In genomic region chr8:121491633-121492032, GRCm38 (mm10) we compare ENCODE assay signal across 36 mouse cellular contexts. TPM values are rescaled to one million over a fixed set of nuclear protein-coding genes. Genes with fewer than 3 reads are reported as not detected.
DNase-seq lines count a peak whose midpoint lies in the region; ATAC-seq and TF ChIP-seq lines count a peak whose summit lies in the region.
"Had no signal": no experiment of that assay in that cellular context is flagged by ENCODE, and none has a peak within 500 bp of the region (broad histone marks: within the 10 kb centered on the region; RNA-seq: fewer than 3 reads in every experiment).

No protein-coding gene starts in this region.

- no peak for ATAC-seq in lung, embryonic 14.5 days (ENCODE audit: insufficient read depth)
- ATAC-seq in embryonic facial prominence, embryonic 12.5 days (ENCODE audit: insufficient number of reproducible peaks, insufficient read depth, low FRiP score, low TSS enrichment) = no peak
- no peak for ATAC-seq in limb, embryonic 12.5 days (ENCODE audit: insufficient number of reproducible peaks, insufficient read depth, low FRiP score, low TSS enrichment, low read depth)
- no peak for ATAC-seq in neural tube, embryonic 15.5 days (ENCODE audit: low FRiP score)
- ATAC-seq: activated CD4-positive, CD25-positive, alpha-beta regulatory T cell, adult 4 months; forebrain, embryonic 15.5 days; intestine, postnatal 0 days; midbrain, embryonic 15.5 days had no signal

- H3K9me3 ChIP-seq in lung, embryonic 14.5 days (ENCODE audit: low read depth, low read length) = no peaks in the 10 kb centered on the region
- H3K9me3 ChIP-seq in embryonic facial prominence, embryonic 12.5 days = no peaks in the 10 kb centered on the region
- H3K9me3 ChIP-seq in limb, embryonic 12.5 days = no peaks in the 10 kb centered on the region
- no peaks in the 10 kb centered on the region for H3K9me3 ChIP-seq in neural tube, embryonic 15.5 days (replicated peaks)
- H3K9me3 ChIP-seq: forebrain, embryonic 10.5 days; forebrain, embryonic 15.5 days; hindbrain, embryonic 13.5 days; liver, embryonic 13.5 days; midbrain, embryonic 15.5 days had no signal

- 38% methylated on average over 9 of the region's 9 CpGs for WGBS in lung, embryonic 14.5 days
- 30% methylated on average over 9 of the region's 9 CpGs for WGBS in embryonic facial prominence, embryonic 12.5 days
- WGBS in limb, embryonic 12.5 days = 43% methylated on average over 9 of the region's 9 CpGs
- 55% methylated on average over 9 of the region's 9 CpGs for WGBS in neural tube, embryonic 15.5 days

- no peak for DNase-seq in lung, embryonic 14.5 days
- DNase-seq in lung, postnatal 14 days = no peak
- DNase-seq in heart, postnatal 36 days = no peak
- DNase-seq: adrenal gland, postnatal 14 days; B cell, adult 2 months; cerebellum, adult 11-12 months; cerebellum, adult 9-11 months; gastrocnemius, postnatal 25 days; heart, adult 18-20 months; heart, postnatal 4 days; kidney, postnatal 25 days; liver, embryonic 13.5 days; lung, adult 18-20 months; lung, postnatal 10 days; right cerebral cortex, adult 18-20 months; thymus, adult 2 months; thymus, postnatal 36 days had no signal

- H3K27me3 ChIP-seq in lung, embryonic 14.5 days (ENCODE audit: insufficient read depth, low read length) = no peaks in the 10 kb centered on the region
- no peaks in the 10 kb centered on the region for H3K27me3 ChIP-seq in embryonic facial prominence, embryonic 12.5 days
- peaks cover 18% of the 10 kb centered on the region; the same call in 1 of the 2 replicates for H3K27me3 ChIP-seq in limb, embryonic 12.5 days
- no peaks in the 10 kb centered on the region for H3K27me3 ChIP-seq in neural tube, embryonic 15.5 days (replicated peaks)
- H3K27me3 ChIP-seq: forebrain, embryonic 15.5 days; hindbrain, embryonic 13.5 days; liver, embryonic 13.5 days; midbrain, embryonic 15.5 days had no signal

- H3K4me2 ChIP-seq in lung, embryonic 14.5 days = no peak overlapping the region
- no peak overlapping the region for H3K4me2 ChIP-seq in embryonic facial prominence, embryonic 12.5 days (replicated peaks)
- H3K4me2 ChIP-seq in limb, embryonic 12.5 days = no peak overlapping the region
- no peak overlapping the region for H3K4me2 ChIP-seq in neural tube, embryonic 15.5 days
- H3K4me2 ChIP-seq: forebrain, embryonic 15.5 days; heart, embryonic 11.5 days; hindbrain, embryonic 13.5 days; liver, embryonic 13.5 days; midbrain, embryonic 15.5 days had no signal

- H3K4me1 ChIP-seq in lung, embryonic 14.5 days (ENCODE audit: insufficient read depth) = no peaks in the 10 kb centered on the region
- peaks cover 13% of the 10 kb centered on the region for H3K4me1 ChIP-seq in embryonic facial prominence, embryonic 12.5 days
- H3K4me1 ChIP-seq in limb, embryonic 12.5 days (replicated peaks) = peaks cover 28% of the 10 kb centered on the region
- no peaks in the 10 kb centered on the region for H3K4me1 ChIP-seq in neural tube, embryonic 15.5 days
- H3K4me1 ChIP-seq: forebrain, embryonic 15.5 days; liver, embryonic 13.5 days; midbrain, embryonic 15.5 days had no signal

- H3K4me3 ChIP-seq in lung, embryonic 14.5 days (ENCODE audit: low read depth, low read length) = no peak overlapping the region
- no peak overlapping the region for H3K4me3 ChIP-seq in embryonic facial prominence, embryonic 12.5 days
- no peak overlapping the region for H3K4me3 ChIP-seq in limb, embryonic 12.5 days (replicated peaks)
- H3K4me3 ChIP-seq in neural tube, embryonic 15.5 days (replicated peaks) = no peak overlapping the region
- H3K4me3 ChIP-seq: forebrain, embryonic 10.5 days; forebrain, embryonic 15.5 days; hindbrain, embryonic 13.5 days; liver, embryonic 13.5 days; midbrain, embryonic 15.5 days had no signal

- no peak overlapping the region for H3K27ac ChIP-seq in lung, embryonic 14.5 days (ENCODE audit: low read depth)
- peak overlapping the region; percentile 46 for H3K27ac ChIP-seq in embryonic facial prominence, embryonic 12.5 days
- H3K27ac ChIP-seq in limb, embryonic 12.5 days = peak overlapping the region; percentile 81
- no peak overlapping the region for H3K27ac ChIP-seq in neural tube, embryonic 15.5 days (replicated peaks)
- H3K27ac ChIP-seq: forebrain, embryonic 15.5 days; hindbrain, embryonic 13.5 days; liver, embryonic 13.5 days; midbrain, embryonic 15.5 days had no signal

- H3K36me3 ChIP-seq in lung, embryonic 14.5 days (ENCODE audit: insufficient read depth) = no peaks in the 10 kb centered on the region
- no peaks in the 10 kb centered on the region for H3K36me3 ChIP-seq in embryonic facial prominence, embryonic 12.5 days
- H3K36me3 ChIP-seq in limb, embryonic 12.5 days = no peaks in the 10 kb centered on the region
- H3K36me3 ChIP-seq in neural tube, embryonic 15.5 days = no peaks in the 10 kb centered on the region
- H3K36me3 ChIP-seq: forebrain, embryonic 10.5 days; forebrain, embryonic 15.5 days; hindbrain, embryonic 13.5 days; liver, embryonic 13.5 days; midbrain, embryonic 15.5 days had no signal

- TF ChIP-seq CTCF in lung, embryonic 14.5 days (IDR thresholded peaks at IDR 0.05; ENCODE audit: low read depth) = 0 out of 2 replicates have a peak, but pooled peaks have one; percentile 4

- intact Hi-C loops in heart, postnatal 36 days (cut with DNase I) = no loop called here

- H3K9ac ChIP-seq in lung, embryonic 14.5 days = no peak overlapping the region
- no peak overlapping the region for H3K9ac ChIP-seq in embryonic facial prominence, embryonic 12.5 days
- H3K9ac ChIP-seq in limb, embryonic 12.5 days (replicated peaks) = no peak overlapping the region
- no peak overlapping the region for H3K9ac ChIP-seq in neural tube, embryonic 15.5 days (replicated peaks)
- H3K9ac ChIP-seq: forebrain, embryonic 15.5 days; hindbrain, embryonic 13.5 days; liver, embryonic 13.5 days; midbrain, embryonic 15.5 days had no signal

RNA-seq across cellular contexts. Expression of gene 1700018B08Rik, which starts 52.5 kb away (rescaled TPM):
- polyA plus RNA-seq in lung, embryonic 14.5 days (2014; fragmentation: Nextera tagmentation; extraction: Ambion mirVana) = not detected in 2 replicates
- not detected in 2 replicates for polyA plus RNA-seq in embryonic facial prominence, embryonic 12.5 days (2016; fragmentation: Nextera tagmentation; extraction: Ambion mirVana)
- not detected in 2 replicates for polyA plus RNA-seq in limb, embryonic 12.5 days (2016; fragmentation: Nextera tagmentation; extraction: Ambion mirVana)
- not detected in 2 replicates for polyA plus RNA-seq in neural tube, embryonic 15.5 days (2015; fragmentation: Nextera tagmentation; extraction: Ambion mirVana)
- not detected for total RNA-seq in heart, postnatal 36 days (2021)
- total RNA-seq: adrenal gland, postnatal 14 days; gastrocnemius, adult 18-20 months; gastrocnemius, postnatal 25 days; heart, adult 18-20 months; heart, postnatal 4 days; layer of hippocampus, adult 18-20 months; layer of hippocampus, postnatal 25 days had no signal
- polyA plus RNA-seq: activated CD4-positive, CD25-positive, alpha-beta regulatory T cell, adult 4 months; forebrain, embryonic 10.5 days; forebrain, embryonic 15.5 days; frontal cortex, adult 2 months; heart, embryonic 16.5 days; hindbrain, embryonic 13.5 days; intestine, postnatal 0 days; kidney, embryonic 14.5 days; limb, embryonic 11.5 days; liver, embryonic 13.5 days; midbrain, embryonic 15.5 days; neural tube, embryonic 11.5 days; spleen, adult 2 months had no signal

Comparison
In these comparisons a context has a peak if more than half of its experiments do, and no peak if none do; other contexts are left out.
1. H3K27ac ChIP-seq: peak in embryonic facial prominence, embryonic 12.5 days (single experiment) and limb, embryonic 12.5 days (single experiment); none in lung, embryonic 14.5 days (single experiment) and neural tube, embryonic 15.5 days (single experiment).